Mouse (Mus musculus) hindlimb bud, embryonic 11.5 days (tissue): ENCODE results near the gene Rasal1.
A peak's percentile ranks its signal among the peaks of the same experiment; 100 is the strongest.

Experiments
- DNase-seq: peaks from one replicate; pipeline ENCODE4 v3.0.0-alpha.2; 2012; ENCODE audit warnings: low read depth, low spot score; ENCODE audit errors: extremely low spot score

The Rasal1 gene

GRCm38 (mm10) chr5:120690417-120690816, 41.8 kb downstream of the Rasal1 start:
- DNase-seq: no peak

- DNase-seq: no peak
Observed at GRCm38 (mm10) chr5:120692034-120692433, 43.4 kb downstream of the Rasal1 start.

GRCm38 (mm10) chr5:120693931-120694694, 45.5 kb downstream of the Rasal1 start:
- DNase-seq: no peak

GRCm38 (mm10) chr5:120694695-120695074, 46.1 kb downstream of the Rasal1 start:
- no peak for DNase-seq

- no peak for DNase-seq
Observed at GRCm38 (mm10) chr5:120696057-120696743, 47.6 kb downstream of the Rasal1 start.

- DNase-seq: no peak
Observed at GRCm38 (mm10) chr5:120696865-120697264, 48.3 kb downstream of the Rasal1 start.

- DNase-seq: no peak
Observed at GRCm38 (mm10) chr5:120698181-120698580, 49.6 kb downstream of the Rasal1 start.

- DNase-seq: no peak
Observed at GRCm38 (mm10) chr5:120698801-120699391, 50.3 kb downstream of the Rasal1 start.

- no peak for DNase-seq
Observed at GRCm38 (mm10) chr5:120700996-120701790, 52.6 kb downstream of the Rasal1 start.

- no peak for DNase-seq
Observed at GRCm38 (mm10) chr5:120702421-120702820, 53.8 kb downstream of the Rasal1 start.

- no peak for DNase-seq
Observed at GRCm38 (mm10) chr5:120702969-120703368, 54.4 kb downstream of the Rasal1 start.

- DNase-seq: no peak
Observed at GRCm38 (mm10) chr5:120703660-120704059, 55.0 kb downstream of the Rasal1 start.

GRCm38 (mm10) chr5:120704421-120704820, 55.8 kb downstream of the Rasal1 start:
- DNase-seq: no peak

GRCm38 (mm10) chr5:120706541-120706940, 57.9 kb downstream of the Rasal1 start:
- DNase-seq: no peak

- no peak for DNase-seq
Observed at GRCm38 (mm10) chr5:120706976-120707375, 58.4 kb downstream of the Rasal1 start.

- DNase-seq: no peak
Observed at GRCm38 (mm10) chr5:120710161-120710825, 61.7 kb downstream of the Rasal1 start.

GRCm38 (mm10) chr5:120710826-120711248, 62.2 kb downstream of the Rasal1 start:
- DNase-seq: no peak

GRCm38 (mm10) chr5:120711416-120711815, 62.8 kb downstream of the Rasal1 start:
- DNase-seq: no peak

GRCm38 (mm10) chr5:120711827-120712226, 63.2 kb downstream of the Rasal1 start, which contains the start of gene Dtx1:
Gene Dtx1, minus strand, starts transcription at chr5:120711927.
- no peak for DNase-seq

- no peak for DNase-seq
Observed at GRCm38 (mm10) chr5:120712721-120713120, 64.1 kb downstream of the Rasal1 start.

- DNase-seq: peak; percentile 31
Observed at GRCm38 (mm10) chr5:120714314-120714713, 65.7 kb downstream of the Rasal1 start.
